Mouse (Mus musculus): ENCODE data around the gene Ncor2.

Ncor2 gene

DNA sequence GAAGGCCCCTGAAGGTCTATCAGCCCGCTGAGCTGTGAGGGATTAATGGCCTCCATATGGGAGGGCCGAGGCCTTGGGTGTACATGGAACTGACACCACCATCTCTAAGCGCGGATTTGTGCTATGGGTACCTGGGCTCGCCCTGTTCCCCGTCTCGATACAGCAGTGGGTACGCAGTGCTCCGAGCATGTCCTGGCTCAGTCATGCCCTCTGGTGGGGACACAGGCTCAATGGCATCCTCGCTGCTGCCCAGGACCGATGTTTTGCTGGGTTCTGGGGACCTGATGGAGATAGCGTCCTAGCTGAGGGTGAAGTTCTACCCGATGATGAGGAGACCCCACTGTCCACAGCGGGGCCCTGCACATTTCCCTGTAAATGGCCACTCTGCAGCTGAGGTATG lies 155.0 kb downstream of the Ncor2 start:
- DNase-seq (ENCODE audit: low spot score in 2 of 2), result no peak

DNA sequence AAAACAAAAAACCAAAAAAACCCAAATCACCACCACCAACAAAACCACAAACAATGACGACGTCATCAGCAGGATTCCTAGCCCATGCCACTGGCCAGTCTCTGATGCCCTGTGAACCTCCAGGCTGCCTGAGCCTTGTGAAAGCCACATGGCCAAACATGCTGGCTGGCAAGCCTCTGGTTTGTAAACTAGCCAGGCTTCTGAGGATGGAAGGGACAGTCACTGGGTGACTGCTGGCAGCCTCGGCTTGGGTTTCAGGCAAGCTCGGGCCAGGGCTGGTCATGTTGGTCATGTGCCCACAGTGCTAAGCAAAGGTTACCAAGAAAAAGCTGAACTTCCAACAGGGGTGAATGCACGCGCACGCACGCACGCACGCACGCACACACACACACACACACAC lies 157.7 kb downstream of the Ncor2 start:
- DNase-seq (ENCODE audit: low spot score in 2 of 2), result no peak

DNA sequence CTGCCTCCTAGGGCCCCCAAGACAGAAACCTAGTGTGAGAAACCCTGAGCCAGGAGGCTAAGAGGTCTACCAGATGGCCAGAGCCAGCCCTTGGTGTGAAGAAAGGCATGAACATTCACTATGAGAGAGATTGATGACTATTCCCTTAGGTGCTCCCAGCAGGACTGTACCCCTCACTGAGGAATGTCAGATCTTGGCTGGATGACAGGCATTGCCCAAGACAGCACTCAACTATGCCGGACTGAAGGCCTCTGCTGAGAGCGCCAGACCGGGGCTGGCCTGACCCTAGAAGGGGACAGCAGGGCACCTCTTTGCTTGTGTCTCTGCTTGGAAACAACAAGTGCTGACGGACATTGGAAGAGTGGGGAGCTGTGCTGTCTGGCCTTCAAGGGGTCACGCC lies 159.9 kb downstream of the Ncor2 start:
- no peak for DNase-seq (ENCODE audit: low spot score in 2 of 2)

DNA sequence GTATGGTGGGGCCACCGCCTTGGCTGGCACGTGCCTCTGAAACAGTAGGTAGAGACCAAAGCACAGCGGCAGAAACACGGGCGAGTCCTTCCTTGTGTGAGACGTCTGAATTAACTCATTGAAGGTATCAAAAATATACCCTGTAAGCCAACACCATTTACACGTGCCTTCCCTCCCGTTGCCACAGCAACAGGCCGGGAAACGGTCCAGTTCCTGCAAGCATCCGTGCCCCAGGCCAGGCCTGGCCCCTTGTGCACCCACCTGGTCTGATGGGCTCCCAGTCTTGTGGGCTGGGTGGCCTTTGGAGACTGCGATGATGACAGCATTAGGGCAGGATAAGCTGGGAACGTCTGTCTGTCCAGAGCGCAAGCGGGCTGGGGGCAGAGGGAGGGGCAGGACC lies 161.7 kb downstream of the Ncor2 start:
- DNase-seq (ENCODE audit: low spot score in 2 of 2), result no peak

DNA sequence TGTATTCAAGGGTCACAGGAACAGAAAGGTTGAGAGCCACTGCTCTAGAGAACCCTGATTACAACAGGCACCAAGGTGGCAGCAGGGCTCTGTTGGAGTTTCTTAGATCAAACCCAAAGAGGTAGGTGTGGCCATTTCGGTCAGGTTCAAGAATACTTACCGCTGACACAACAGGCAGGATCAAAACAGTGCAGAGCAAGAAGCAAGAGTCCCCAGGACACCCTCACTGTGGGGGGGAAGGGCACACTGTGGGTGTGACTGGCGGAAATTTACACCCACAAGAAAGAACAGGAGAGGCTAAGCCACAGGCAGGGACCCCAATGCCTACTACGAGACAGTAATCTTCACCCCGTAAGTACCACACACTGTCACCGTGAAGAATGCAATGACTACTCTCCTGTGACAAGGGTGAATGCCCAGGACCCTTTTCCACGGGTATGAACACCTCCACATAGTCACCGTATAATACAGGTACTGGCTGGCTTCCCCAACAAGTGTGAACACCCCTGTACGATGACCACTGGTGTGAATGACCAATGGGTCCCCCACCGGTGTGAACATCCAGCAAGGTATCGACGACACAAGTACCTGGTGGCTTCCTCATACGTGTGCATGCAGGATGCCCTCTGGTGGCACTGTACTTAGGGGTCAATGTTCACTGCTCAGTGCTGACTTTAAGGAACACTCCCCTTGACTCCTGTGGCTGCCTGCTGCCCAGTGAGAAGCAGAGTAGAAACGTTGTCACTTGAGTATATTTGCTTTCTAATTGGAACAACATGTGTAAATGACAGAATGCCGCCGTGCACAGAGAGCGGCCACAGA lies 162.4 kb downstream of the Ncor2 start:
- DNase-seq (ENCODE audit: low spot score in 2 of 2), result peak; percentile 29 to 36

DNA sequence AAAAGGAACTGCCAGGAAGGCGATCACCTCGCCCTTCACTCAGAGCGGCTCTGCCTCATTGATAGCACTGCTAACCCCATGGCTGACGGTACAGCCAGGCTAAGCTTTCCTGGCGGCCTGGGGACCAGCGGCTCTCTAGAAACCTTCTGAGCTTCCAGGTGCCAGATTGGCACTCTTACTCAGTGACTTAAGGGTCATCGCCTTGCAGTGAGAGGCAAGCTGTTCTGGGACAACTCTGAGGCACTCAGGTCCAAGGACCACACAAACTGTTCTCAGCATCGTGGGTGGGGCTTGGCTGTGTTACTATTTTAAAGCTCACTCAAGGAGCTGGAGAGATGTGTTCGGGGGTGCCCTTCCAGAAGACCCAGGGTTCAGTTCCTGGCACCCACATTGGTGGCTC lies 163.4 kb downstream of the Ncor2 start:
- DNase-seq (ENCODE audit: low spot score in 2 of 2), result no peak

DNA sequence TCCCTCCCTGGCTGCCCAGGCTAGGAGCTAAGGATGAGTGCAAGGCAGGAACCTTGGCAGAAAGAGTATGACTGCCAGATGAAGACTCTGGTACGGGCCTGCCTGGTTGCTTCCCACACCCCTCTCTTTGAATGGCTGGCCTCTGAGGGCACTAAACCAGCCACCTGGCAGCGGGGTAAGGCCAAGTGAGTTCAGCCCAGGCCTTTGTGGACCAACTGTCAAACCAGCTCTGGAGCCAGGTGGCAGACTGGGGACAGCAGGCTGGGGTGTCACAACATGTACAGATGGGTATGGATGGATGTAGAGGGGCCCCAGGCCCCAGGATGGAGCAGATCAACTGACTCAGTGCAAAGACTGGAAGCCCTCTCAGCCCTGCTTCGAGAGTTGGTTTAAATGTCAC lies 164.0 kb downstream of the Ncor2 start:
- DNase-seq (ENCODE audit: low spot score in 2 of 2), result no peak

DNA sequence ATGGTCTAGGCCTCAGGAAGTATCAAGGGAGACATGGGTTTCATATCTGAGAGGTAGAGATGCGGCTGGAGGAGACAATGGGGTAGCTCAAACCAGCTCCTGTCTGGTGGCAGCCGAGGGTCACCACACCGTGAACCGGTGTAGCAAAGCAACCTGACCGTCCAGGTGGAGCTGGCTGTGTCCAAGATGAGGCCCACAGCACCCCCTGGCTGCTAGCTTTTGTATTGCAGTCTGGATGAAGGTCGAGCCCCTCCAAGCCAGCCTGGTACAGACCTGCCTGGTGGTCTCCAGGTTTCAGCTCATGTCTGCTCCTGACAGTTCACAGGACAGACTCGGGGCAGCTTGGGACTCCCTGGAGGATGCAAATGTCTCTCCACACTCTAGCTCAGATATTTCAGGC lies 164.5 kb downstream of the Ncor2 start:
- peak; percentile 34 to 39 for DNase-seq (ENCODE audit: low spot score in 2 of 2)

DNA sequence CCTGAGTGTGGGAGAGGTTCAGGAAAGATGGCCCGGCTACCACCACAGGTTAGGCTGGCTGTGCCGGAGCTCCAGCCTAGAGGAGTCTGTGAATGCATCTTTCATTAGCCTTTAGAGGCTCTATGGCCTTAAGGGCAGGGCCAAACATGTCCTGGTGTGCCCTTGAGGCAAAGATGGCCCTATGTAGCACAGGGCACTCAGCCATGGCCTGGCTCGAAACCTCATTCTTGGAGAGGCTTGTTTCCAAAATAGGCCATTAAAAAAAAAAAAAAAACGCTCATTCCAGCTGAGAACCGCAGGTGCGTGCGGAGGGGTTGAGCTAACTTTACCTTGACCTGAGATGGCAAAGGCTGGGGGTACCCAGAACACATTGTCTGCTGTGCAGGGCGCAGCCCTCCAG lies 167.4 kb downstream of the Ncor2 start:
- no peak for DNase-seq (ENCODE audit: low spot score in 2 of 2)

DNA sequence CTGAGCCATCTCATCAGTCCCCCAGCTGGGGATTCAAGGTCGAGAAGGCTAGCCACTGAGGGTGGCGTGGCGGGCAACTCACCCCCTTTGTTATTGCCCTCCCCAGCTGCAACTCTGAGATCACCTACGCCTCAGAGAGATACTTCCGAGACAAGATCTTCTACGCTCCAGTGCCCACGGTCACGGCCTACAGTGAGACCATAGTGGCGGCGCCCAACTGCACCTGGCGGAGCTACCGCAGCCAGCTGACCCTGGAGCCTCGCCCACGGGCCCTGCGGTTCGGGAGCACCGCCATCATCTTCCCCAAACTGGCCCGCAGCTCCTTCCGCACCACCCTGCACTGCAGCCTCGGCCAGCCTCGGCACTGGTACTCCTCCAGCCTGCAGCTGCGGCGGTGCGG lies 167.9 kb downstream of the Ncor2 start:
- DNase-seq (ENCODE audit: low spot score in 2 of 2), result peak in 1 of 2 experiments; percentile 23

DNA sequence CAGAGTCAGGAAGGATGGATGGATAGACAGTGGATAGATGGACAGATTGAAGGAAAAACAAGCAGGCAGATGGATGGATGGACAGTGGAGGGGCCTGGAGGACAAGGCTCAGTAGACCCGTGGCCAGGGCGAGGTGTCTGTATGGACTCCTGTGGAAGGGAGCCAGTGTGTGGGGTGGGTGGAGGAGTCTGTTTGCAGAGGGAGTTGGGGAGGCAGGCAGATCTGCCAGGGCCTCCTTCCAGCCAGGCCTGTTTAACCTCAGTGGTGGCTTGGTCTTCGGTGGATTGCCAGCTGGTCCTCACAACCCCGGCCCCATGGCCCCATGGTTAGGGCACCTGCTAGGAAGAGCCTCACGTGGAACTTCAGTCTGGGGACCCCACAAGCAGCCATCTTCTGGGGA lies 172.1 kb downstream of the Ncor2 start:
- no peak for DNase-seq (ENCODE audit: low spot score in 2 of 2)

DNA sequence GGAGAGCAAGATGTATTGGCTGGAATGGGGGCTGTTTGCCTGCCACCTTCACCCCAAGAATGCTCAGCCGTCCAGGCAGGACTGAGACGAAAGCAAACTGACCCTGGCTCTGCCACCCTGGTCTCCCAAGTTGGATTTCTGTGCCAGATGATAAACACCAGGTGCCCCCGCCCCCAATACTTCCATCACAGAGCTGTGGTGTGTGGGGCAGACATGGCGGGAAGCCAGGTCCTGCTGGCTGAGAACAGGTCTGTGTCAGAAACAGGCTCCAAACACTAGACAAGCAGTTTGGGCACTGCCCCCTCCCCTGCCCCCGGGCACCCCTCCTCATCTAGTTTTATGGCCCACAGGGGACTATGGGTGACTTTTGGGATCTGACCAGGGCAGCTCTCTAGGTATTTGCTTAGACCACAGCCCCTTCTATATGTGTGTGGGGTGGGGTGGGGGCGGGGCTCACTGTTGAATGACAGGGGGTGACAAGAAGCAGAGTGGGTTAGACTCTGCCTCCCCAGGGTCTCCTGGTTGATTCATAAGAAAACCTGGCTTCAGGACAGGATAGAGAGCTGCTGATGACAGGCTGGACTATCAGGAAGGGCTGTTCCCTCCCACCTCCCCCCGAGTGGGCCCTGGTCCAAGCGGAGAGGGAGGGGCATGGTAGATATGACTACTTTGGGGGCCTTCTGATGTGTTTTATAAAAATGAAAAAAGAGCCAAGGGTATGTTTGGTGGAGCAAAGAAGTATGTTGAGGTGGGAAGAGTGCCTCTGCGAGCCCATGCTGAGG lies 173.0 kb downstream of the Ncor2 start:
- no peak for DNase-seq (ENCODE audit: low spot score in 2 of 2)

DNA sequence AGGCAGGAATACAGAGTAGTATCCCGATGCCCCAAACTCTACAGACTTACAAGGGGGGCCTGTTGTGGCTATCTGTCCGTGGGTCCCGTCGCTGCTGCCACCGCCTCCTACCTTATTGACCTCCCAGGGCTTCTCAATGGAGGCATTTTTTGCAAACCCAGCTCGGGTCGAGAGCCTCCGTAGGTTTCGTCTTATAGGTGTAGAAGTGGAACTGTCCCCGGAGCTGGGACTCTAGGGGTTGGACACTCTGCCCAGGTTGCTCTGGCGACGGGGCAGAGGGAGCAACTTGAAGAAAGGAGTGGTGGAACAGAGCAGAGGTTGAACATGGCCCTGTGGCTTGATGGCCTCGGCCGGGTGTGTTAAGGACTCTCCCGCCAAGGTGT lies 175.2 kb downstream of the Ncor2 start:
- DNase-seq (ENCODE audit: low spot score in 2 of 2), result no peak

DNA sequence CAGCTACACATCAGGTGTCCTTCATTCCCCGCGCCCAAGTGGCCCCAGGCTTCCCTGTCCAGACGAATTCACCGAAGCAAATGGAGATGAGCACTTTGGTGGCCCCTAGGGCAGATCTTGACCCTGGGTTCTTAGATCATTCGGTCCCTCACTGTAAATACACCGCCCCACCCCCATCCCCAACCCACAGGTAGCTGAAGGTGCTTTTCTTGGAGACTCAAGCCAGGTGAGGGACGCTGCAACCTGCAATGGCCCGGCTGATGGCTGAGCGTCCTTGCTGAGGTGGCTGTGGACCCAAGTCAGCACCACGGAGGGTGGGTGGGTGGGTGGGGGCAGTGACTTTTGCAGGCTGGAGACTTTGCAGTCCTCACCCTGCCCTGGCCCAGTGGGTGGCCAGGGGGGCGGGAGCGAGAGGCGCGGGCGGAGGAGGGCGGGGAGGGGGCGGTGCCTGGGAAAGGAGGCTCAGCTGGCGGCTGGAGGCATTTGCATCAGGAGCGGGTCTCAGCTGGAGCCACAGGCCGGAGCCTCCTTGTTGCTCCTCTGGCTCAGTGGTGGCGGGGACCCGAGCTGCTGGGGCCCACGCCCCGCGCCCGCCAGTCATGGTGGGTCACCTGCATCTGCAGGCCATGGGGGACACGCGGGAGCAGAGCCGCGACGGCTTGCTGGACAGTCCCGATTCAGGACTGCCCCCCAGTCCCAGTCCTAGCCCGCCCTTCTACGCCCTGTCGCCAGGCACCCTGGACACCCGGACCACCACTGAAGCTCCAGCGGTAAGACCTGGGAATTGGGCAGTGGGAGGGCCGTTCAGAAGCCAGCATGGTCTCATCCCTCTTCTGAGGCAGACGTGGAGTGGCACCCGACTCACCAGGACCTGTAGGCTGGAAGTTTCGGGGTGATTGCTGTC lies 175.8 kb downstream of the Ncor2 start, which contains the start of gene Rflna:
Gene Rflna, plus strand, starts transcription at position 253 of the 904 bp plus-strand sequence.
- no peak for DNase-seq (ENCODE audit: low spot score in 2 of 2)

DNA sequence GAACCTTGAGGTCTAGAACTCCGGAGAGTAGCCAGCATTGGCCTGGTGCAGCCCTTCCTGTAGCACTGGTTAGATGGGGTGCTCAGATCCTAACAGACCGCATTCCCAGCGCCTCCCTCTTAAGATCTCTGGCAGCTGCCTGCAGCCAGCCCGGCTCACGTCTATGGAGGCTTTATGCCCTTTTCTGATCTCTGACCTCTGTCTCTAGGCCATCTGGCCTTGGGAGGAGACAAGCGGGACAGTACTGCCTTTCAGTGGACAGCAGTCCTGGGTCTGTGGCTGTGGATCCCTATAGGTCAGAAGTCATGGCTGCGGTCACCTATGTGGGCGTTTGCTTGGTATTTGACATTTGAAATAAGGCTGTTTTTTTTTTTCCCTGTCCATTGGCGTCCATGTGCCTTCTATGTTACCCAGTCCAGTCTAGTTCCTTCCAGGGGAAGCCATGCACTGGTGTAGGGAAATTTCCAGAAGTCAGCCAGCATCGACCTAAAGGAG lies 178.2 kb downstream of the Ncor2 start:
- no peak for DNase-seq (ENCODE audit: low spot score in 2 of 2)

DNA sequence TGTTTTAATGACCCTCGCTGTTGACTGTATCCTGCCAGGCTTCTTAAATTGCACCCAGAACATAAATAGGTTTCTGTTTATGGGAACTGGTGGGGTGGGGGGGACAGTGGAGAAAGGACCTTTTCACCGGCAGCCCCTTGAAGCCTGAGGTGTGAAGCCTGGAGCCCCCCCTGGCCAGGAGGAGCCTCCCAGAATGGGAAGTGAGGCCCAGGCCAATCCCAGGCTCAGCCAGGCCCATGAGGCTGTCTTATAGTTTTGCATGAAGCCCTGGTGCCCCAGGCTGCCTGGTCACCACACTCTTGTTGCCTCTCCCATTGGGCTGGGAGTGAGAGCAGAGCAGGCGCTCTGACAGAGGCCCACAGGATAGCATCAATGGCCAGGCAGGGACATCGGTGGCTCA lies 181.1 kb downstream of the Ncor2 start:
- DNase-seq (ENCODE audit: low spot score in 2 of 2), result no peak

DNA sequence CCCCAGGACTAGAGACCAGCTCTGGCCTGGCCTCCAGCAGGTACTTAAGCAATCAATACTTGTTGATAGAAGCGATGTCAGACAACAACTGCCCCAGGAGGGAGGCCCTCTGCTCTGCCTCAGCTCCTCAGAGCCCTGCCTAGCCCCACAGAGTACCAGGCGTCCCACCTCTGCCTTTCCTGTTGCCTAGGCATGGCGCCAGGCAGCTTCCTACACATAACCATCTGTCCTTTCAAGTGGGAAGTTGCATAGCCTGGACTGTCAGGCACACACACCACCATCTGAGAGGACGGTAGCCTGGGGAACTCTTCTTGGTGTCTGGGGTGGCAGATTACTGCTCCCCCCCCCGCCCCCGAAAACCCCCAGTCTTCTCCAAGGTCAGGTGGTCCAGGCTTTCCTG lies 182.2 kb downstream of the Ncor2 start:
- DNase-seq (ENCODE audit: low spot score in 2 of 2), result no peak

DNA sequence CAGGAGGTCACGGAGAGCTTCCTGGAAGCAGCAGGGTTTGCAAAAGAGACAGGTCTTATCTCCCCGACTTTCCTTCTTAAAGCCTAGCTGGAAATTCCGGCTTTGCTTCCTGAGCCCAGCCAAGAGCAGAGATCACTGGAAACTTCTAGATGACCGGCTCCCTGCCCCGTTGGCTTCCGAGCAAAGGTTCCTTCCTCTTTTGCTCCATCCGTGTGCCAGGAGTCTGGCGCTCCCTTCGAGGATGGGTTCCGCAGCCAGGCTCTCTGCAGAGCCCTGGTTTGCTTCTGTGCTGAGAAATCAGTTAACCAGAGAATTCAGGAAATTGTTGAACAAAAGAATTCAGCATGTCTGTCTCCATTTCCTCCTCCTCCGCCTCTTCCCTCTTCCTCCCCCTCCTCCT lies 186.1 kb downstream of the Ncor2 start:
- DNase-seq (ENCODE audit: low spot score in 2 of 2), result no peak

DNA sequence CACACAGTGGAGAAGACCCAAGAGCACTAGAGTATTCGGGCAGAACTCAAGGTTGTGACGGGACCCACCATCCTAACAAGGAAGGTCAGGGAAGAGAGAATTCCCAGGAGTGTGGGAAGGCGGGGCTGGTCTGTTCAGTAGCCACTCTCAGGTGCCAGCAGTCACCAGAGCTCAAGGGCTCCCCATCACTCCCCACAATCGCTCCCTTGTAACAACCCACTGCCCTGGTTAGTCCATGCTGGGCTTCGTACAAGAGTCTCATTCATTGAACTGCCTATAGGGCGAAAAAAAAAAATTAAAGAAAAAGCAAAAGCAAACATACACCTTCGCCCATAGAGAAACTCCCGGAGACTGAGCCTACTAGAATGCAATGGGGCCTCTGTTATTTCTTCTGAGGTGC lies 186.7 kb downstream of the Ncor2 start:
- no peak for DNase-seq (ENCODE audit: low spot score in 2 of 2)

DNA sequence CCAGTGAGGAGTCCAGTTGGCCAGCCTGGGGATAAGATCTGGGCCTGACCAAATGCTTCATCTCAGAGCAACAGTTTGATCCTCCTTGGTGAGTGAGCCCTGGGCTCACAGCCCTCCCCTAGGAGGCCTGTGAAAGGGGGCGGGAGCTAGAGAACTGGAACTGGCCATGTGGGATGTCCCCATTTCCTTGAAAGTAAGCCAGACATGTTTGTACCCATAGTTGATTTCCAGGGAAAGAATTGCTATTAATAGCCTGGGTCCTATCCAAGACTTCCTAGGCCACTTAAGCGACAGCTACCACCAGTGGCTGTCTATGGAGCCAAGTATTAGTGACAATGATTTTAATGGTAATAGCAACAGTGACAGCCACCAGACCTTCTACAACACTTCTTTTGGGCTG lies 189.3 kb downstream of the Ncor2 start:
- DNase-seq (ENCODE audit: low spot score in 2 of 2), result no peak

DNA sequence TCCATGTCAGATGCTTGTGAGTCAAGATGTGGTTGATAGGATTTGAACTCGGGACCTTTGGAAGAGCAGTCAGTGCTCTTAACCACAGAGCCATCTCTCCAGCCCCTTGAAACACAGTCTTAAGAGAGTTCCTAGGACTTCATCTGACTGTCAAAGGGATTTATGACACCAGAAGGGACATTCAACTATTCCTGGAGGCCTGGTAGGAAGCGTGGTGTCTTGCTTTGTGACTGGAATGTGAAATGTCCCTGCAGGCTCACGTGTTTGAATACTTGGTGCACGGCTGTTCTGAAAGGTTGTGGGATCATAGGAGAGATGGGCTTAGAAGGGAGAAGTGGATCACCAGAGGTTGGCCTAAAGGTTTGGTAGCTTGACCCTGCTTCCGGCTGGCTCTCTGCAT lies 192.4 kb downstream of the Ncor2 start:
- no peak for DNase-seq (ENCODE audit: low spot score in 2 of 2)

DNA sequence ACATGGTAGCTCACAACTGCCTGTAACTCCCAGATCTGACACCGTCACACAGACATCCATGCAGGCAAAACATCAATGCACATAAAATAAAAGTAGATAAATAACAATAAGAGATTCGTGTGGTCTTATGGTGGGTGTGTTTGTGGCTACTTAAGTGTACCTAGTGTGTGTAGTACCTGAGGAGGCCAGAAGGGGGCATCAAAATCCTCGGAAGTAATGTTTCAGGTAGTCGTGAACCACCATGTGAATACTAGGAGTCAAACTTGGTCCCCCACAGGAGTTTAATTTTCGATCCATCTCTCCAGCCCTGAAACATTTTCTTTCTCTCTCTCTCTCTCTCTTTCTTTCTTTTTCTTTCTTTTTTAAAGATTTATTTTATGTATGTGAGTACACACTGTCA lies 192.8 kb downstream of the Ncor2 start:
- no peak for DNase-seq (ENCODE audit: low spot score in 2 of 2)
